Mouse (Mus musculus) midbrain, postnatal 0 days (tissue): ENCODE measurements around the gene Fcgrt. TPM values are rescaled to one million over a fixed set of nuclear protein-coding genes. Genes with fewer than 3 reads are reported as not detected.

ENCODE experiments used
- ATAC-seq: fragments of 200-750 bp; cut with Nextera tagmentation; 2 replicates; pipeline ENCODE4 v1.8.0; 2017; ENCODE audit warnings: moderate number of reproducible peaks, mild to moderate bottlenecking, moderate TSS enrichment, moderate library complexity; ENCODE audit not compliant: low FRiP score
- DNase-seq: peaks from one replicate; pipeline ENCODE4 v3.0.0-alpha.2; 2015; ENCODE audit warnings: low spot score
- H3K27ac ChIP-seq: fragments of 300-500 bp; sonication (generic); 2 replicates; pipeline ENCODE4 v1.5.1; 2014; ENCODE audit warnings: low read depth, mild to moderate bottlenecking, low read length, mixed read lengths
- H3K27me3 ChIP-seq: fragments of 300-500 bp; sonication (generic); 2 replicates; pipeline ENCODE4 v1.6.1; 2014; ENCODE audit warnings: low read length, control low read depth, mixed read lengths; ENCODE audit not compliant: insufficient read depth
- H3K36me3 ChIP-seq: fragments of 300-500 bp; sonication (generic); 2 replicates; pipeline ENCODE4 v1.6.1; 2014; ENCODE audit warnings: low read length, control low read depth, mixed read lengths; ENCODE audit not compliant: insufficient read depth
- H3K4me1 ChIP-seq: fragments of 300-500 bp; sonication (generic); 2 replicates; pipeline ENCODE4 v1.6.1; 2014; ENCODE audit warnings: mild to moderate bottlenecking, control low read depth, antibody characterized with exemption, low read length, mixed read lengths; ENCODE audit not compliant: insufficient read depth
- H3K4me2 ChIP-seq: fragments of 300-500 bp; sonication (generic); 2 replicates; pipeline ENCODE4 v1.6.1; 2014; ENCODE audit warnings: low read depth, mild to moderate bottlenecking, low read length, mixed read lengths; ENCODE audit not compliant: poor library complexity, severe bottlenecking
- H3K4me3 ChIP-seq: fragments of 300-500 bp; sonication (generic); 2 replicates; pipeline ENCODE4 v1.5.1; 2014; ENCODE audit warnings: low read depth, mild to moderate bottlenecking, low read length, moderate library complexity
- H3K9ac ChIP-seq: fragments of 300-500 bp; sonication (generic); replicated peaks from 2 replicates; pipeline ENCODE4 v1.6.1; 2014; ENCODE audit warnings: mild to moderate bottlenecking, low read length, moderate library complexity, mixed read lengths; ENCODE audit not compliant: poor library complexity, severe bottlenecking
- H3K9me3 ChIP-seq: fragments of 300-500 bp; sonication (generic); 2 replicates; pipeline ENCODE4 v1.6.1; 2016; ENCODE audit warnings: low read length, control low read depth
- CTCF ChIP-seq: IDR thresholded peaks from 2 replicates; pipeline ENCODE4 v1.5.1; 2016; ENCODE audit warnings: antibody characterized with exemption, mild to moderate bottlenecking
- WGBS: fragments of 180-500 bp; shearing (Covaris S2); extraction: QIAGEN DNeasy Blood & Tissue Kit; methylation state at CpG from one replicate; pipeline ENCODE4 v1.1.7; 2014; 5-methylcytosine and 5-hydroxymethylcytosine counted together
- polyA plus RNA-seq: library from polyadenylated mRNA; unstranded; fragments of >200 nt; fragmentation: Nextera tagmentation; extraction: Ambion mirVana; gene quantifications from 2 replicates; pipeline ENCODE4 v1.2.1, GENCODE M21; 2015
- total RNA-seq: library from RNA; depleted of rRNA; stranded (reverse); fragments of >200 nt; gene quantifications from 2 replicates; pipeline ENCODE4 v1.2.3, GENCODE M21; 2014

Fcgrt gene
- total and polyA plus RNA-seq, 2 experiments from 2014 or later = 30.5 to 36.4 TPM

GRCm38 (mm10) chr7:45139904-45140723, 36.5 kb upstream of the Fcgrt start:
- no peaks in the 10 kb centered on the region for H3K9me3 ChIP-seq
- 85% methylated on average over 8 of the region's 8 CpGs for WGBS
- H3K4me1 ChIP-seq = no peaks in the 10 kb centered on the region
- H3K4me2 ChIP-seq = no peak overlapping the region
- H3K9ac ChIP-seq = no peak overlapping the region
- H3K4me3 ChIP-seq = no peak overlapping the region
- TF ChIP-seq CTCF = no peak
- no peak overlapping the region for H3K27ac ChIP-seq
- no peak for ATAC-seq
- H3K27me3 ChIP-seq = no peaks in the 10 kb centered on the region
- H3K36me3 ChIP-seq = no peaks in the 10 kb centered on the region
- DNase-seq = peak; percentile 50

GRCm38 (mm10) chr7:45138403-45138802, 34.8 kb upstream of the Fcgrt start:
- DNase-seq (no peak), ATAC-seq (no peak)
- no peak overlapping the region for H3K4me3 ChIP-seq
- TF ChIP-seq CTCF = no peak
- 80% methylated on average over 1 of the region's 1 CpGs for WGBS
- H3K9me3 ChIP-seq = no peaks in the 10 kb centered on the region
- H3K27me3 ChIP-seq = no peaks in the 10 kb centered on the region
- H3K27ac ChIP-seq = no peak overlapping the region
- no peak overlapping the region for H3K9ac ChIP-seq
- no peak overlapping the region for H3K4me2 ChIP-seq
- no peaks in the 10 kb centered on the region for H3K4me1 ChIP-seq
- H3K36me3 ChIP-seq = no peaks in the 10 kb centered on the region

- Histone ChIP-seq H3K27ac (no peak overlapping the region), H3K4me1 (no peaks in the 10 kb centered on the region), H3K4me2 (no peak overlapping the region), H3K27me3 (no peaks in the 10 kb centered on the region), H3K9me3 (no peaks in the 10 kb centered on the region), H3K36me3 (no peaks in the 10 kb centered on the region), H3K4me3 (no peak overlapping the region), H3K9ac (no peak overlapping the region)
- 84% methylated on average over 12 of the region's 12 CpGs for WGBS
- no peak for TF ChIP-seq CTCF
- ATAC-seq (no peak), DNase-seq (no peak)
These were observed 33.7 kb upstream of the Fcgrt start for GRCm38 (mm10) chr7:45137171-45138006.

GRCm38 (mm10) chr7:45135993-45136567, 32.4 kb upstream of the Fcgrt start, which contains the start of the genes Gm45713 and Flt3l:
Gene Gm45713 (minus strand): TSS chr7:45136231.
Gene Flt3l (minus strand): TSS chr7:45136432.
- peak within 1 kb of the TSS; percentile 58 for H3K4me2 ChIP-seq
- no peaks in the 10 kb centered on the region for H3K36me3 ChIP-seq
- DNase-seq (peak; percentile 83), ATAC-seq (peak; percentile 62)
- H3K9ac ChIP-seq = peak within 1 kb of the TSS; percentile 50; the same call in 1 of the 2 replicates
- no peaks in the 10 kb centered on the region for H3K9me3 ChIP-seq
- 3% methylated on average over 29 of the region's 29 CpGs for WGBS
- peak; percentile 91 for TF ChIP-seq CTCF
- peak within 1 kb of the TSS; percentile 38 for H3K4me3 ChIP-seq
- H3K27ac ChIP-seq = no peak within 1 kb of the TSS
- no peaks in the 10 kb centered on the region for H3K4me1 ChIP-seq
- no peaks in the 10 kb centered on the region for H3K27me3 ChIP-seq

- Histone ChIP-seq H3K9ac (no peak overlapping the region), H3K4me3 (no peak overlapping the region), H3K4me2 (peak overlapping the region; percentile 58), H3K4me1 (no peaks in the 10 kb centered on the region), H3K27ac (no peak overlapping the region), H3K9me3 (no peaks in the 10 kb centered on the region), H3K27me3 (no peaks in the 10 kb centered on the region), H3K36me3 (no peaks in the 10 kb centered on the region)
- TF ChIP-seq CTCF = no peak
- 77% methylated on average over 3 of the region's 3 CpGs for WGBS
- no peak for ATAC-seq
- DNase-seq = no peak
These were observed 31.7 kb upstream of the Fcgrt start for GRCm38 (mm10) chr7:45135370-45135769.
